ENCODE assay signal across 8 mouse cellular contexts in genomic region chr7:118517819-118518218, GRCm38 (mm10). TPM values are rescaled to one million over a fixed set of nuclear protein-coding genes. Genes with fewer than 3 reads are reported as not detected.
A peak's percentile ranks its signal among the peaks of the same experiment; 100 is the strongest.
DNase-seq lines count a peak whose midpoint lies in the region; ATAC-seq and TF ChIP-seq lines count a peak whose summit lies in the region.

No protein-coding gene starts in this region.

- ATAC-seq in erythroid progenitor cell, adult 5-6 weeks (replicated peaks; ENCODE audit: low FRiP score, poor library complexity, severe bottlenecking), result 0 out of 2 replicates have a peak, but pooled peaks have one; percentile 40

- intact Hi-C loops in gastrocnemius, adult 2 months (cut with DNase I), result loop anchor here (1.0 kb wide), 2 partner anchors 70 to 214 kb away; partner anchors contain the start of gene Syt17
- intact Hi-C loops in gastrocnemius, postnatal 36 days (cut with DNase I), result loop anchor here (1.0 to 2.0 kb wide), 2 partner anchors 70 to 213 kb away; partner anchors contain the start of gene Syt17

- H3K27ac ChIP-seq in gastrocnemius, adult 2 months, result no peak overlapping the region

- no peak overlapping the region for H3K4me3 ChIP-seq in gastrocnemius, adult 2 months

- TF ChIP-seq CTCF in gastrocnemius, adult 2 months (IDR thresholded peaks at IDR 0.05), result peak; percentile 31; the same call in 1 of the 2 replicates

- no peak for DNase-seq in gastrocnemius, adult 2 months
- DNase-seq in gastrocnemius, postnatal 36 days, result no peak
- DNase-seq in 3134 (ENCODE audit: extremely low read depth, insufficient read length, low spot score), result peak; percentile 74
- peak; percentile 31 for DNase-seq in lung, postnatal 25 days (ENCODE audit: low spot score)
- DNase-seq in urinary bladder, postnatal 4 days (ENCODE audit: low spot score in 2 of 2), result no peak
- DNase-seq in gastrocnemius, postnatal 10 days, result no peak
- DNase-seq in cerebellum, adult 18-20 months, result no peak

RNA-seq across cellular contexts. Expression of gene Coq7, which starts 15.3 kb away (rescaled TPM):
- 10 to 100 TPM; 46.0 to 75.6 TPM for total RNA-seq in gastrocnemius, adult 2 months (2021)
- total RNA-seq in gastrocnemius, postnatal 36 days (2021), result 10 to 100 TPM; 51.9 to 53.5 TPM
- 8.8 and 16.6 TPM in 2 replicates for total RNA-seq in erythroid progenitor cell, adult 5-6 weeks (2015; ENCODE audit: low replicate concordance)
- 3.3 and 13.6 TPM in 2 replicates for total RNA-seq in erythroid progenitor cell, adult 5-6 weeks (2017; ENCODE audit: low replicate concordance)
- total RNA-seq in gastrocnemius, postnatal 10 days (2021), result 10 to 100 TPM; 61.9 to 80.5 TPM

RNA-seq across cellular contexts. Expression of gene Itpripl2, which starts 26.0 kb away (rescaled TPM):
- 1 to 10 TPM; 6.3 to 9.9 TPM for total RNA-seq in gastrocnemius, adult 2 months (2021)
- 1 to 10 TPM; 8.0 to 8.8 TPM for total RNA-seq in gastrocnemius, postnatal 36 days (2021)
- total RNA-seq in erythroid progenitor cell, adult 5-6 weeks (2015; ENCODE audit: low replicate concordance), result 1.7 and 4.0 TPM in 2 replicates
- total RNA-seq in erythroid progenitor cell, adult 5-6 weeks (2017; ENCODE audit: low replicate concordance), result 2.7 and 4.6 TPM in 2 replicates
- total RNA-seq in gastrocnemius, postnatal 10 days (2021), result 10 to 100 TPM; 21.3 to 29.2 TPM

Comparison
In these comparisons a context has a peak if more than half of its experiments do, and no peak if none do; other contexts are left out.
1. DNase-seq: peak in 3134 (single experiment) and lung, postnatal 25 days (single experiment); none in gastrocnemius, adult 2 months (single experiment), gastrocnemius, postnatal 36 days (0 of 2), urinary bladder, postnatal 4 days (0 of 2), gastrocnemius, postnatal 10 days (single experiment) and cerebellum, adult 18-20 months (0 of 2).